ENCODE assay signal across 8 mouse cellular contexts in genomic region chr16:95728453-95729435, GRCm38 (mm10). TPM values are rescaled to one million over a fixed set of nuclear protein-coding genes. Genes with fewer than 3 reads are reported as not detected.
DNase-seq lines count a peak whose midpoint lies in the region; ATAC-seq lines count a peak whose summit lies in the region.
"Had no signal": no experiment of that assay in that cellular context is flagged by ENCODE, and none has a peak within 500 bp of the region (broad histone marks: within the 10 kb centered on the region; RNA-seq: fewer than 3 reads in every experiment).

No protein-coding gene starts in this region.

- no peaks in the 10 kb centered on the region for H3K4me1 ChIP-seq in hindbrain, embryonic 14.5 days (replicated peaks; ENCODE audit: control insufficient read depth, insufficient read depth, low read length)
- H3K4me1 ChIP-seq: hindbrain, embryonic 15.5 days had no signal

- H3K27me3 ChIP-seq in hindbrain, embryonic 14.5 days (ENCODE audit: control insufficient read depth, insufficient read depth, low read length) = no peaks in the 10 kb centered on the region
- H3K27me3 ChIP-seq: hindbrain, embryonic 15.5 days had no signal

- no peak overlapping the region for H3K9ac ChIP-seq in hindbrain, embryonic 14.5 days
- H3K9ac ChIP-seq: hindbrain, embryonic 15.5 days had no signal

- no peak overlapping the region for H3K27ac ChIP-seq in hindbrain, embryonic 14.5 days
- H3K27ac ChIP-seq: hindbrain, embryonic 15.5 days had no signal

- H3K36me3 ChIP-seq in hindbrain, embryonic 14.5 days (replicated peaks; ENCODE audit: control insufficient read depth, insufficient read depth) = no peaks in the 10 kb centered on the region
- H3K36me3 ChIP-seq: hindbrain, embryonic 15.5 days had no signal

- no peak for ATAC-seq in hindbrain, embryonic 14.5 days (ENCODE audit: low FRiP score)

- no peak overlapping the region for H3K4me3 ChIP-seq in hindbrain, embryonic 14.5 days (replicated peaks; ENCODE audit: low read length)
- H3K4me3 ChIP-seq: hindbrain, embryonic 15.5 days had no signal

- no peaks in the 10 kb centered on the region for H3K9me3 ChIP-seq in hindbrain, embryonic 14.5 days (ENCODE audit: control insufficient read depth, low read length)
- H3K9me3 ChIP-seq: hindbrain, embryonic 15.5 days had no signal

- no peak overlapping the region for H3K4me2 ChIP-seq in hindbrain, embryonic 14.5 days (replicated peaks)
- H3K4me2 ChIP-seq: hindbrain, embryonic 15.5 days had no signal

- DNase-seq in B cell, adult 2 months = peak; percentile 84 to 91
- DNase-seq in CD8-positive naive resting alpha-beta T cell, adult 2 months (ENCODE audit: low read depth in 2 of 2, low spot score in 2 of 2) = peak; percentile 63 to 66
- DNase-seq in fibroblast of lung, adult 2 months (ENCODE audit: low read depth) = peak; percentile 91
- peak; percentile 36 to 41 for DNase-seq in kidney, postnatal 36 days
- DNase-seq in natural killer cell, adult 2 months (ENCODE audit: low spot score in 2 of 2) = peak; percentile 80 to 91
- DNase-seq in left cerebral cortex, adult 11 months (ENCODE audit: low spot score) = no peak
- DNase-seq in hindbrain, embryonic 14.5 days (ENCODE audit: low spot score) = no peak

- WGBS in hindbrain, embryonic 14.5 days = 79% methylated on average over 10 of the region's 10 CpGs

RNA-seq across cellular contexts. Expression of gene Ets2, which starts 26.9 kb away (rescaled TPM):
- polyA plus RNA-seq in hindbrain, embryonic 14.5 days (2014; fragmentation: Nextera tagmentation; extraction: Ambion mirVana) = 20.6 and 23.7 TPM in 2 replicates

Comparison
In these comparisons a context has a peak if more than half of its experiments do, and no peak if none do; other contexts are left out.
1. DNase-seq: peak in B cell, adult 2 months (2 of 2), CD8-positive naive resting alpha-beta T cell, adult 2 months (2 of 2), fibroblast of lung, adult 2 months (single experiment), kidney, postnatal 36 days (2 of 2) and natural killer cell, adult 2 months (2 of 2); none in left cerebral cortex, adult 11 months (single experiment) and hindbrain, embryonic 14.5 days (single experiment).